Mouse (Mus musculus): Measurements from ENCODE around the gene Col15a1. TPM values are rescaled to one million over a fixed set of nuclear protein-coding genes. Genes with fewer than 3 reads are reported as not detected.

The Col15a1 gene
- polyA plus RNA-seq, 1 experiment from 2014 or later: 3.1 TPM

- Histone ChIP-seq H3K27me3 (no peaks in the 10 kb centered on the region), H3K9me3 (no peaks in the 10 kb centered on the region), H3K4me1 (peaks cover 17% of the 10 kb centered on the region; the same call in 1 of the 2 replicates), H3K4me3 (no peak overlapping the region), H3K9ac (replicated peaks) (no peak overlapping the region), H3K36me3 (no peaks in the 10 kb centered on the region), H3K4me2 (replicated peaks) (no peak overlapping the region), H3K27ac (replicated peaks) (no peak overlapping the region)
- ATAC-seq (replicated peaks): no peak
- 91% methylated on average over 6 of the region's 6 CpGs for WGBS
Observed at GRCm38 (mm10) chr4:47249193-47249592, 41.2 kb downstream of the Col15a1 start.

GRCm38 (mm10) chr4:47251069-47251468 lies 43.1 kb downstream of the Col15a1 start:
- peaks cover 10% of the 10 kb centered on the region; the same call in 1 of the 2 replicates for H3K4me1 ChIP-seq
- peak overlapping the region; percentile 65 for H3K27ac ChIP-seq (replicated peaks)
- H3K4me3 ChIP-seq: no peak overlapping the region
- no peaks in the 10 kb centered on the region for H3K27me3 ChIP-seq
- no peaks in the 10 kb centered on the region for H3K36me3 ChIP-seq
- ATAC-seq (replicated peaks): no peak
- 51% methylated on average over 5 of the region's 5 CpGs for WGBS
- no peaks in the 10 kb centered on the region for H3K9me3 ChIP-seq
- no peak overlapping the region for H3K9ac ChIP-seq (replicated peaks)
- no peak overlapping the region for H3K4me2 ChIP-seq (replicated peaks)

- no peaks in the 10 kb centered on the region for H3K27me3 ChIP-seq
- H3K36me3 ChIP-seq: no peaks in the 10 kb centered on the region
- H3K9me3 ChIP-seq: no peaks in the 10 kb centered on the region
- no peak overlapping the region for H3K9ac ChIP-seq (replicated peaks)
- no peak overlapping the region for H3K4me3 ChIP-seq
- H3K4me2 ChIP-seq (replicated peaks): no peak overlapping the region
- H3K27ac ChIP-seq (replicated peaks): peak overlapping the region; percentile 65
- 77% methylated on average over 11 of the region's 11 CpGs for WGBS
- peak; percentile 68; the same call in 1 of the 2 replicates for ATAC-seq (replicated peaks)
- H3K4me1 ChIP-seq: peaks cover 10% of the 10 kb centered on the region; the same call in 1 of the 2 replicates
Observed at GRCm38 (mm10) chr4:47251693-47252435, 43.9 kb downstream of the Col15a1 start.

- no peak for ATAC-seq (replicated peaks)
- Histone ChIP-seq H3K9me3 (no peaks in the 10 kb centered on the region), H3K4me2 (replicated peaks) (no peak overlapping the region), H3K4me3 (no peak overlapping the region), H3K27ac (replicated peaks) (0 out of 2 replicates have a peak overlapping the region, but pooled peaks have one; percentile 65), H3K9ac (replicated peaks) (no peak overlapping the region), H3K36me3 (no peaks in the 10 kb centered on the region), H3K4me1 (0 out of 2 replicates have a peak, but pooled peaks cover 7% of the 10 kb centered on the region), H3K27me3 (no peaks in the 10 kb centered on the region)
- WGBS: 99% methylated on average over 3 of the region's 3 CpGs
Observed at GRCm38 (mm10) chr4:47252627-47253026, 44.7 kb downstream of the Col15a1 start.

GRCm38 (mm10) chr4:47255641-47256040 lies 47.7 kb downstream of the Col15a1 start:
- WGBS: 27% methylated on average over 4 of the region's 4 CpGs
- Histone ChIP-seq H3K4me3 (no peak overlapping the region), H3K27ac (replicated peaks) (no peak overlapping the region), H3K27me3 (no peaks in the 10 kb centered on the region), H3K9ac (replicated peaks) (no peak overlapping the region), H3K9me3 (no peaks in the 10 kb centered on the region), H3K36me3 (no peaks in the 10 kb centered on the region), H3K4me2 (replicated peaks) (no peak overlapping the region), H3K4me1 (0 out of 2 replicates have a peak, but pooled peaks cover 7% of the 10 kb centered on the region)
- ATAC-seq (replicated peaks): peak; percentile 61; the same call in 1 of the 2 replicates

- no peak for ATAC-seq (replicated peaks)
Observed at GRCm38 (mm10) chr4:47258201-47258600, 50.2 kb downstream of the Col15a1 start.

GRCm38 (mm10) chr4:47261049-47261448 lies 53.1 kb downstream of the Col15a1 start:
- WGBS: 78% methylated on average over 6 of the region's 6 CpGs
- Histone ChIP-seq H3K9me3 (no peaks in the 10 kb centered on the region), H3K9ac (replicated peaks) (no peak overlapping the region), H3K36me3 (no peaks in the 10 kb centered on the region), H3K27me3 (no peaks in the 10 kb centered on the region), H3K4me2 (replicated peaks) (no peak overlapping the region), H3K4me1 (no peaks in the 10 kb centered on the region), H3K4me3 (no peak overlapping the region), H3K27ac (replicated peaks) (no peak overlapping the region)
- ATAC-seq (replicated peaks): no peak

More at GRCm38 (mm10) chr4:47258201-47258600, 50.2 kb downstream of the Col15a1 start:
- H3K27ac ChIP-seq (replicated peaks): no peak overlapping the region
- H3K4me1 ChIP-seq: no peaks in the 10 kb centered on the region
- no peak overlapping the region for H3K9ac ChIP-seq (replicated peaks)
- WGBS: 94% methylated on average over 3 of the region's 3 CpGs
- no peaks in the 10 kb centered on the region for H3K36me3 ChIP-seq
- H3K4me2 ChIP-seq (replicated peaks): no peak overlapping the region
- H3K9me3 ChIP-seq: no peaks in the 10 kb centered on the region
- no peaks in the 10 kb centered on the region for H3K27me3 ChIP-seq
- no peak overlapping the region for H3K4me3 ChIP-seq

- Histone ChIP-seq H3K36me3 (no peaks in the 10 kb centered on the region), H3K4me1 (no peaks in the 10 kb centered on the region), H3K9me3 (no peaks in the 10 kb centered on the region), H3K27ac (replicated peaks) (no peak overlapping the region), H3K27me3 (no peaks in the 10 kb centered on the region), H3K4me2 (replicated peaks) (no peak overlapping the region), H3K4me3 (no peak overlapping the region), H3K9ac (replicated peaks) (no peak overlapping the region)
- ATAC-seq (replicated peaks): no peak
- WGBS: 84% methylated on average over 5 of the region's 5 CpGs
Observed at GRCm38 (mm10) chr4:47261919-47262318, 54.0 kb downstream of the Col15a1 start.

- H3K9ac ChIP-seq (replicated peaks): no peak overlapping the region
- no peak overlapping the region for H3K4me3 ChIP-seq
- no peak overlapping the region for H3K4me2 ChIP-seq (replicated peaks)
- no peaks in the 10 kb centered on the region for H3K4me1 ChIP-seq
- peak; percentile 26; the same call in 1 of the 2 replicates for ATAC-seq (replicated peaks)
- WGBS: 70% methylated on average over 5 of the region's 5 CpGs
- H3K9me3 ChIP-seq: no peaks in the 10 kb centered on the region
- no peaks in the 10 kb centered on the region for H3K27me3 ChIP-seq
- H3K27ac ChIP-seq (replicated peaks): peak overlapping the region; percentile 62
- H3K36me3 ChIP-seq: no peaks in the 10 kb centered on the region
Observed at GRCm38 (mm10) chr4:47265555-47265954, 57.6 kb downstream of the Col15a1 start.

- no peak overlapping the region for H3K4me2 ChIP-seq (replicated peaks)
- WGBS: 84% methylated on average over 9 of the region's 9 CpGs
- H3K9ac ChIP-seq (replicated peaks): no peak overlapping the region
- H3K4me1 ChIP-seq: no peaks in the 10 kb centered on the region
- H3K27ac ChIP-seq (replicated peaks): no peak overlapping the region
- no peak for ATAC-seq (replicated peaks)
- no peaks in the 10 kb centered on the region for H3K36me3 ChIP-seq
- H3K9me3 ChIP-seq: no peaks in the 10 kb centered on the region
- H3K27me3 ChIP-seq: no peaks in the 10 kb centered on the region
- H3K4me3 ChIP-seq: no peak overlapping the region
Observed at GRCm38 (mm10) chr4:47272452-47273130, 64.6 kb downstream of the Col15a1 start.

GRCm38 (mm10) chr4:47273795-47274194 lies 65.8 kb downstream of the Col15a1 start:
- H3K4me2 ChIP-seq (replicated peaks): no peak overlapping the region
- no peaks in the 10 kb centered on the region for H3K9me3 ChIP-seq
- no peak overlapping the region for H3K27ac ChIP-seq (replicated peaks)
- no peak overlapping the region for H3K4me3 ChIP-seq
- no peak overlapping the region for H3K9ac ChIP-seq (replicated peaks)
- H3K36me3 ChIP-seq: no peaks in the 10 kb centered on the region
- no peaks in the 10 kb centered on the region for H3K27me3 ChIP-seq
- no peak for ATAC-seq (replicated peaks)
- WGBS: 92% methylated on average over 8 of the region's 8 CpGs
- H3K4me1 ChIP-seq: no peaks in the 10 kb centered on the region

- no peak overlapping the region for H3K4me3 ChIP-seq
- no peaks in the 10 kb centered on the region for H3K36me3 ChIP-seq
- no peak overlapping the region for H3K27ac ChIP-seq (replicated peaks)
- H3K4me1 ChIP-seq: peaks cover 3% of the 10 kb centered on the region; the same call in 1 of the 2 replicates
- H3K4me2 ChIP-seq (replicated peaks): no peak overlapping the region
- ATAC-seq (replicated peaks): no peak
- H3K9me3 ChIP-seq: no peaks in the 10 kb centered on the region
- no peak overlapping the region for H3K9ac ChIP-seq (replicated peaks)
- 91% methylated on average over 2 of the region's 2 CpGs for WGBS
- no peaks in the 10 kb centered on the region for H3K27me3 ChIP-seq
Observed at GRCm38 (mm10) chr4:47274911-47275310, 67.0 kb downstream of the Col15a1 start.

Measured in forebrain, embryonic 15.5 days (tissue).